Comparison of ENCODE assay signal across 25 mouse cellular contexts in the genomic region with DNA sequence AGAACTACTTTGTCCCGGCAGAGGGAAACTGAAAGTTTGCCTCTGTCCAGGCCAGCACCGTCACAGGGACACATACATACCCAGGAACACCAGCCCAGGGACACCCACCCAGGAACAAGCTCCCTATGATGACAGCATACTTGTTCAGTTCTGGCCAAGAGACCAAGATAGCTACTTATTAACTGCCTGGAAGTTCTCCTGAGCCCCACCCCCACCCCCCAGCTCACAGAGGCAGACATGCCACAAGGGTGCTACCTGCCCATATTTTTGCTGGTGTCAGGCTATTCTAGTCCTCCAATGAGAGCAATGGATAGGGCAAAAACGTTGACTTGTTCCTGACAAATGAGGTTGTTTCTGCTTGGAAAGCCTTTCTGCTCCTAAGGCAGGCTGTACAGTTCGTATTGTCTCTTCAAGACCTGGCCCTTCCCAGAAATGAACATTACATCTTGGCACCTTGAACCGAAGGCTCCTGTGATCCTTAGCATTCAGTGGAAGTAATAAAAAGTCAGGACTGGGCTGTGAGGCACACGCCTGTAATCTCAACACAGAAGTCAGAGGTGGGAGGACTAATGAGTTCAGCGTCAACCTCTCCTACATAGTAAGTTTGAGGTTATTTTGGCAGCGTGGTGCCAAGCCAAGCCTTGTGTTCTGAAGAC. TPM values are rescaled to one million over a fixed set of nuclear protein-coding genes. Genes with fewer than 3 reads are reported as not detected.
A peak's percentile ranks its signal among the peaks of the same experiment; 100 is the strongest.
DNase-seq lines count a peak whose midpoint lies in the region; ATAC-seq and TF ChIP-seq lines count a peak whose summit lies in the region.
"Had no signal": no experiment of that assay in that cellular context is flagged by ENCODE, and none has a peak within 500 bp of the region (broad histone marks: within the 10 kb centered on the region; RNA-seq: fewer than 3 reads in every experiment).

No protein-coding gene starts in this region.

- no peak overlapping the region for H3K4me3 ChIP-seq in limb, embryonic 15.5 days
- H3K4me3 ChIP-seq in limb, embryonic 10.5 days, result no peak overlapping the region
- no peak overlapping the region for H3K4me3 ChIP-seq in intestine, embryonic 15.5 days (replicated peaks)
- H3K4me3 ChIP-seq in kidney, postnatal 0 days (replicated peaks; ENCODE audit: low read depth, low read length), result no peak overlapping the region
- H3K4me3 ChIP-seq in stomach, embryonic 16.5 days (replicated peaks; ENCODE audit: low read length), result no peak overlapping the region
- H3K4me3 ChIP-seq: embryonic facial prominence, embryonic 12.5 days; heart, embryonic 13.5 days; liver, embryonic 13.5 days; neural tube, embryonic 13.5 days had no signal

- no peak overlapping the region for H3K9ac ChIP-seq in limb, embryonic 15.5 days
- H3K9ac ChIP-seq in intestine, embryonic 15.5 days, result no peak overlapping the region
- no peak overlapping the region for H3K9ac ChIP-seq in kidney, postnatal 0 days (ENCODE audit: low read depth, low read length)
- H3K9ac ChIP-seq in stomach, embryonic 16.5 days (ENCODE audit: low read length), result no peak overlapping the region
- H3K9ac ChIP-seq: embryonic facial prominence, embryonic 12.5 days; forebrain, postnatal 0 days; heart, embryonic 13.5 days; liver, embryonic 13.5 days; neural tube, embryonic 13.5 days had no signal

- 0 out of 2 replicates have a peak, but pooled peaks cover 5% of the 10 kb centered on the region for H3K27me3 ChIP-seq in limb, embryonic 15.5 days
- no peaks in the 10 kb centered on the region for H3K27me3 ChIP-seq in limb, embryonic 10.5 days (ENCODE audit: low read depth, poor library complexity, severe bottlenecking)
- H3K27me3 ChIP-seq in intestine, embryonic 15.5 days (replicated peaks), result peaks cover 4% of the 10 kb centered on the region; the same call in 1 of the 2 replicates
- no peaks in the 10 kb centered on the region for H3K27me3 ChIP-seq in kidney, postnatal 0 days (ENCODE audit: insufficient read depth, low read length)
- H3K27me3 ChIP-seq in stomach, embryonic 16.5 days (ENCODE audit: control insufficient read depth, insufficient read depth, low read length), result no peaks in the 10 kb centered on the region
- H3K27me3 ChIP-seq: embryonic facial prominence, embryonic 12.5 days had no signal

- WGBS in limb, embryonic 15.5 days, result 61% methylated on average over 8 of the region's 8 CpGs
- WGBS in limb, embryonic 10.5 days, result 73% methylated on average over 8 of the region's 8 CpGs
- WGBS in intestine, embryonic 15.5 days, result 49% methylated on average over 8 of the region's 8 CpGs
- 53% methylated on average over 8 of the region's 8 CpGs for WGBS in kidney, postnatal 0 days
- 62% methylated on average over 8 of the region's 8 CpGs for WGBS in stomach, embryonic 16.5 days

- no peak overlapping the region for H3K4me2 ChIP-seq in limb, embryonic 15.5 days
- H3K4me2 ChIP-seq in intestine, embryonic 15.5 days (replicated peaks), result 0 out of 2 replicates have a peak overlapping the region, but pooled peaks have one; percentile 7
- no peak overlapping the region for H3K4me2 ChIP-seq in kidney, postnatal 0 days (ENCODE audit: low read length)
- no peak overlapping the region for H3K4me2 ChIP-seq in stomach, embryonic 16.5 days (ENCODE audit: low read depth, low read length)
- H3K4me2 ChIP-seq: embryonic facial prominence, embryonic 12.5 days; heart, embryonic 13.5 days; liver, embryonic 13.5 days; neural tube, embryonic 13.5 days had no signal

- no peak for TF ChIP-seq CTCF in kidney, postnatal 0 days (IDR thresholded peaks at IDR 0.05; ENCODE audit: low read depth)

- H3K36me3 ChIP-seq in limb, embryonic 15.5 days, result no peaks in the 10 kb centered on the region
- no peaks in the 10 kb centered on the region for H3K36me3 ChIP-seq in limb, embryonic 10.5 days
- H3K36me3 ChIP-seq in intestine, embryonic 15.5 days, result no peaks in the 10 kb centered on the region
- no peaks in the 10 kb centered on the region for H3K36me3 ChIP-seq in kidney, postnatal 0 days (ENCODE audit: insufficient read depth, low read length)
- H3K36me3 ChIP-seq in stomach, embryonic 16.5 days (ENCODE audit: control insufficient read depth, insufficient read depth, low read length), result no peaks in the 10 kb centered on the region
- H3K36me3 ChIP-seq: embryonic facial prominence, embryonic 12.5 days; heart, embryonic 13.5 days; liver, embryonic 13.5 days; neural tube, embryonic 13.5 days had no signal

- H3K27ac ChIP-seq in limb, embryonic 15.5 days, result peak overlapping the region; percentile 54; the same call in 1 of the 2 replicates
- no peak overlapping the region for H3K27ac ChIP-seq in limb, embryonic 10.5 days
- 0 out of 2 replicates have a peak overlapping the region, but pooled peaks have one; percentile 13 for H3K27ac ChIP-seq in intestine, embryonic 15.5 days
- no peak overlapping the region for H3K27ac ChIP-seq in kidney, postnatal 0 days
- H3K27ac ChIP-seq in stomach, embryonic 16.5 days (ENCODE audit: low read length), result 0 out of 2 replicates have a peak overlapping the region, but pooled peaks have one; percentile 21
- H3K27ac ChIP-seq: embryonic facial prominence, embryonic 12.5 days; heart, embryonic 13.5 days; liver, embryonic 13.5 days; neural tube, embryonic 13.5 days had no signal

- no peak for ATAC-seq in limb, embryonic 15.5 days (ENCODE audit: insufficient number of reproducible peaks, low FRiP score, low TSS enrichment, low read depth)
- peak; percentile 81 for ATAC-seq in intestine, embryonic 15.5 days
- ATAC-seq in kidney, postnatal 0 days (replicated peaks; ENCODE audit: low FRiP score, low read depth), result peak; percentile 73
- ATAC-seq in stomach, embryonic 16.5 days (ENCODE audit: insufficient read depth, low FRiP score), result no peak; the same call in 1 of the 2 replicates
- no peak for ATAC-seq in megakaryocyte progenitor cell, adult 5-6 weeks (replicated peaks; ENCODE audit: poor library complexity)
- ATAC-seq: forebrain, postnatal 0 days had no signal

- H3K4me1 ChIP-seq in limb, embryonic 15.5 days, result 0 out of 2 replicates have a peak, but pooled peaks cover 7% of the 10 kb centered on the region
- no peaks in the 10 kb centered on the region for H3K4me1 ChIP-seq in limb, embryonic 10.5 days
- H3K4me1 ChIP-seq in intestine, embryonic 15.5 days (replicated peaks), result no peaks in the 10 kb centered on the region
- no peaks in the 10 kb centered on the region; the same call in 1 of the 2 replicates for H3K4me1 ChIP-seq in kidney, postnatal 0 days (replicated peaks; ENCODE audit: insufficient read depth, low read length)
- no peaks in the 10 kb centered on the region for H3K4me1 ChIP-seq in stomach, embryonic 16.5 days (ENCODE audit: control insufficient read depth, insufficient read depth, low read length)
- H3K4me1 ChIP-seq: embryonic facial prominence, embryonic 12.5 days; heart, embryonic 13.5 days; liver, embryonic 13.5 days; neural tube, embryonic 13.5 days had no signal

- no peak for DNase-seq in limb, embryonic 10.5 days (ENCODE audit: low spot score)
- no peak for DNase-seq in kidney, postnatal 0 days (ENCODE audit: low spot score)
- DNase-seq in lung, postnatal 36 days, result no peak
- DNase-seq: B cell, adult 2 months; cerebellum, adult 8-10 months; forebrain, postnatal 0 days; liver, embryonic 13.5 days; lung, postnatal 10 days; right cerebral cortex, postnatal 25 days had no signal

- no peaks in the 10 kb centered on the region for H3K9me3 ChIP-seq in limb, embryonic 15.5 days
- no peaks in the 10 kb centered on the region for H3K9me3 ChIP-seq in limb, embryonic 10.5 days (replicated peaks)
- no peaks in the 10 kb centered on the region for H3K9me3 ChIP-seq in intestine, embryonic 15.5 days
- no peaks in the 10 kb centered on the region for H3K9me3 ChIP-seq in kidney, postnatal 0 days (replicated peaks; ENCODE audit: low read length)
- no peaks in the 10 kb centered on the region for H3K9me3 ChIP-seq in stomach, embryonic 16.5 days (replicated peaks; ENCODE audit: control insufficient read depth, low read length)
- H3K9me3 ChIP-seq: embryonic facial prominence, embryonic 12.5 days; heart, embryonic 13.5 days; liver, embryonic 13.5 days; neural tube, embryonic 13.5 days had no signal

RNA-seq across cellular contexts. Expression of a gene that starts 13.0 kb away (rescaled TPM):
- polyA plus RNA-seq in limb, embryonic 15.5 days (2015; fragmentation: Nextera tagmentation; extraction: Ambion mirVana), result 1.6 and 2.0 TPM in 2 replicates
- polyA plus RNA-seq in limb, embryonic 10.5 days (2016; fragmentation: Nextera tagmentation; extraction: Ambion mirVana), result 2.2 and 3.2 TPM in 2 replicates
- 0.43 and 0.90 TPM in 2 replicates for polyA plus RNA-seq in intestine, embryonic 15.5 days (2015; fragmentation: Nextera tagmentation; extraction: Ambion mirVana)
- 0.59 and 0.91 TPM in 2 replicates for polyA plus RNA-seq in kidney, postnatal 0 days (2015; fragmentation: Nextera tagmentation; extraction: Ambion mirVana)
- 0.53 and 0.99 TPM in 2 replicates for polyA plus RNA-seq in stomach, embryonic 16.5 days (2015; fragmentation: Nextera tagmentation; extraction: Ambion mirVana)
- total RNA-seq in megakaryocyte progenitor cell, adult 5-6 weeks (2015), result 0.07 TPM in 2 replicates
- not detected in 2 replicates for total RNA-seq in megakaryocyte progenitor cell, adult 5-6 weeks (2017)
- total RNA-seq: gastrocnemius, adult 18-20 months; granulocyte monocyte progenitor cell, adult 5-6 weeks; monocyte, adult 5-6 weeks had no signal
- polyA plus RNA-seq: liver, embryonic 13.5 days had no signal

RNA-seq across cellular contexts. Expression of a gene that starts 13.9 kb away (rescaled TPM):
- polyA plus RNA-seq in limb, embryonic 15.5 days (2015; fragmentation: Nextera tagmentation; extraction: Ambion mirVana), result 82.1 and 91.0 TPM in 2 replicates
- polyA plus RNA-seq in limb, embryonic 10.5 days (2016; fragmentation: Nextera tagmentation; extraction: Ambion mirVana), result 1.8 and 2.1 TPM in 2 replicates
- polyA plus RNA-seq in intestine, embryonic 15.5 days (2015; fragmentation: Nextera tagmentation; extraction: Ambion mirVana), result 2.8 and 2.9 TPM in 2 replicates
- polyA plus RNA-seq in kidney, postnatal 0 days (2015; fragmentation: Nextera tagmentation; extraction: Ambion mirVana), result 3.7 and 3.9 TPM in 2 replicates
- 32.7 and 46.5 TPM in 2 replicates for polyA plus RNA-seq in stomach, embryonic 16.5 days (2015; fragmentation: Nextera tagmentation; extraction: Ambion mirVana)
- 1.2 and 1.7 TPM in 2 replicates for total RNA-seq in megakaryocyte progenitor cell, adult 5-6 weeks (2015)
- 1.9 and 6.4 TPM in 2 replicates for total RNA-seq in megakaryocyte progenitor cell, adult 5-6 weeks (2017)
- total RNA-seq: gastrocnemius, adult 18-20 months; monocyte, adult 5-6 weeks had no signal

RNA-seq across cellular contexts. Expression of a gene that starts 43.8 kb away (rescaled TPM):
- 87.9 and 98.8 TPM in 2 replicates for polyA plus RNA-seq in limb, embryonic 15.5 days (2015; fragmentation: Nextera tagmentation; extraction: Ambion mirVana)
- polyA plus RNA-seq in limb, embryonic 10.5 days (2016; fragmentation: Nextera tagmentation; extraction: Ambion mirVana), result 170 TPM in 2 replicates
- polyA plus RNA-seq in intestine, embryonic 15.5 days (2015; fragmentation: Nextera tagmentation; extraction: Ambion mirVana), result 89.0 and 92.0 TPM in 2 replicates
- 99.2 and 105 TPM in 2 replicates for polyA plus RNA-seq in kidney, postnatal 0 days (2015; fragmentation: Nextera tagmentation; extraction: Ambion mirVana)
- 75.6 and 82.6 TPM in 2 replicates for polyA plus RNA-seq in stomach, embryonic 16.5 days (2015; fragmentation: Nextera tagmentation; extraction: Ambion mirVana)
- total RNA-seq in megakaryocyte progenitor cell, adult 5-6 weeks (2015), result 17.9 and 26.3 TPM in 2 replicates
- total RNA-seq in megakaryocyte progenitor cell, adult 5-6 weeks (2017), result 32.4 and 34.5 TPM in 2 replicates

RNA-seq across cellular contexts. Expression of a gene that starts 44.9 kb away (rescaled TPM):
- not detected in 2 replicates for polyA plus RNA-seq in limb, embryonic 15.5 days (2015; fragmentation: Nextera tagmentation; extraction: Ambion mirVana)
- polyA plus RNA-seq in limb, embryonic 10.5 days (2016; fragmentation: Nextera tagmentation; extraction: Ambion mirVana), result not detected in 2 replicates
- 0.49 and 0.74 TPM in 2 replicates for polyA plus RNA-seq in intestine, embryonic 15.5 days (2015; fragmentation: Nextera tagmentation; extraction: Ambion mirVana)
- not detected in 2 replicates for polyA plus RNA-seq in kidney, postnatal 0 days (2015; fragmentation: Nextera tagmentation; extraction: Ambion mirVana)
- 0.79 and 2.2 TPM in 2 replicates for polyA plus RNA-seq in stomach, embryonic 16.5 days (2015; fragmentation: Nextera tagmentation; extraction: Ambion mirVana)
- not detected in 2 replicates for total RNA-seq in megakaryocyte progenitor cell, adult 5-6 weeks (2015)
- total RNA-seq in megakaryocyte progenitor cell, adult 5-6 weeks (2017), result not detected in 2 replicates
- total RNA-seq: adrenal gland, postnatal 4 days; forebrain, postnatal 0 days; gastrocnemius, adult 18-20 months; granulocyte monocyte progenitor cell, adult 5-6 weeks; hematopoietic stem cell, adult 5-6 weeks; layer of hippocampus, postnatal 10 days; left cerebral cortex, postnatal 14 days; monocyte, adult 5-6 weeks had no signal
- polyA plus RNA-seq: cortical plate, adult 2 months; embryonic facial prominence, embryonic 12.5 days; forebrain, postnatal 0 days; heart, embryonic 13.5 days; liver, embryonic 13.5 days; neural tube, embryonic 13.5 days; urinary bladder, adult 2 months had no signal

RNA-seq across cellular contexts. Expression of a gene that starts 49.5 kb away (rescaled TPM):
- polyA plus RNA-seq in limb, embryonic 15.5 days (2015; fragmentation: Nextera tagmentation; extraction: Ambion mirVana), result 0.76 and 0.78 TPM in 2 replicates
- polyA plus RNA-seq in limb, embryonic 10.5 days (2016; fragmentation: Nextera tagmentation; extraction: Ambion mirVana), result 2.1 and 2.4 TPM in 2 replicates
- polyA plus RNA-seq in intestine, embryonic 15.5 days (2015; fragmentation: Nextera tagmentation; extraction: Ambion mirVana), result 19.7 and 22.4 TPM in 2 replicates
- polyA plus RNA-seq in kidney, postnatal 0 days (2015; fragmentation: Nextera tagmentation; extraction: Ambion mirVana), result 0.23 and 0.28 TPM in 2 replicates
- 16.0 and 24.7 TPM in 2 replicates for polyA plus RNA-seq in stomach, embryonic 16.5 days (2015; fragmentation: Nextera tagmentation; extraction: Ambion mirVana)
- 0.54 and 0.78 TPM in 2 replicates for total RNA-seq in megakaryocyte progenitor cell, adult 5-6 weeks (2015)
- 0.37 and 0.51 TPM in 2 replicates for total RNA-seq in megakaryocyte progenitor cell, adult 5-6 weeks (2017)
- polyA plus RNA-seq: forebrain, postnatal 0 days had no signal

Comparison
In these comparisons a context has a peak if more than half of its experiments do, and no peak if none do; other contexts are left out.
1. H3K27ac ChIP-seq: peak in limb, embryonic 15.5 days (single experiment), intestine, embryonic 15.5 days (single experiment) and stomach, embryonic 16.5 days (single experiment); none in limb, embryonic 10.5 days (single experiment) and kidney, postnatal 0 days (single experiment).
2. ATAC-seq: peak in intestine, embryonic 15.5 days (single experiment) and kidney, postnatal 0 days (single experiment); none in limb, embryonic 15.5 days (single experiment), stomach, embryonic 16.5 days (single experiment) and megakaryocyte progenitor cell, adult 5-6 weeks (single experiment).